Mouse (Mus musculus): ENCODE data around the gene Tm4sf4.

DNA sequence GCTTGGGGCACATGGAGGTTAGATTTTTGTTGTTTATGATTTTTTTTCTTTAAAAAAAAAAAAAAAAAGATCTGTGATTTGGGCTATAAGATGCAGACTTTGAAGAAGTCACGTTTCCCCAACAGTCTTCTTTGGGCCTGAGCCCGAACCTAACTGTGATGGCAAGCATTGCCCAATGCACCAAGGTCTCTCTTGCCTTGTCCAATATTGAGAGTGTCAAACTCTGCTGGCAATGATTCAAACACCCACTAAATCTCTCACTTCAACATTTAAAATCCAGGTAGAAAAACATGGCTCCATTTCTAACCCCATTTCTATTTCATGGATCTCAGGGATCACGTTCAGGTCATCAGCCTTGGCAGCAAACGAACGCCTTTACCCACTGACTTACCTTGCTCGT is 38.7 kb upstream of the Tm4sf4 start:
- TF ChIP-seq HCFC1 (IDR thresholded peaks at IDR 0.05; ENCODE audit: borderline replicate concordance, insufficient read depth, low read length) (no peak), MAFK (IDR thresholded peaks at IDR 0.05; ENCODE audit: insufficient read depth, low read depth, low read length) (no peak)
